Mouse (Mus musculus): Measurements from ENCODE around the gene Ceacam10.

DNA sequence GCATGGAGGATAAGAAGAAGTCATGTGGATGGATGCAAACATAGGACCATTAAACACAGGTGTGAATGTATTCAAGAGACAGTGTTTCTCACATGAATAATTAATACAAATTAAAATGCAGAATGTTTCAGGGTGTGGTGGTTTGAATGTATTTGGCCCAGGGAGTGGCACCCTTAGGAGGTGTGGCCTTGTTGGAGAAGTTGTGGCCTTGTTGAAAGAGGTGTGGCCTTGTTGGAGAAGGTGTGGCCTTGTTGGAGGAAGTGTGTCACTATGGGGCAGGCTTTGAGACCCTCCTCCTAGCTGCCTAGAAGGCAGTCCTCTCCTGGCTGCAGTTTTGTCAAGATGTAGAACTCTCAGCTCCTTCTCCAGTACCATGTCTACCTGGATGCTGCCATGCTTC is 5.6 kb upstream of the Ceacam10 start:
- TF ChIP-seq CTCF (IDR thresholded peaks at IDR 0.05; ENCODE audit: low read depth, low read length) (no peak), POLR2A (IDR thresholded peaks at IDR 0.05; ENCODE audit: borderline replicate concordance, low read depth, low read length) (no peak)

Measured in bone marrow macrophage, adult 2 months (primary cell).